Mouse (Mus musculus) olfactory bulb, adult 2 months (tissue): ENCODE results near the gene Nagpa.
"Not testable (repeated sequence)": the region's sequence is repeated elsewhere in the genome, so short reads cannot be mapped to it uniquely, and the experiment has no call there.

Experiments used
- CTCF ChIP-seq: fragments of 200-500 bp; IDR thresholded peaks from 2 replicates; pipeline ENCODE4 v1.5.1; 2012; ENCODE audit warnings: low read depth, mild to moderate bottlenecking, low read length, moderate library complexity; ENCODE audit not compliant: insufficient read depth
- POLR2A ChIP-seq: fragments of 200-500 bp; IDR thresholded peaks from 2 replicates; pipeline ENCODE4 v1.6.1; 2012; ENCODE audit warnings: mild to moderate bottlenecking, low read depth, low read length, moderate library complexity; ENCODE audit not compliant: insufficient read depth

DNA sequence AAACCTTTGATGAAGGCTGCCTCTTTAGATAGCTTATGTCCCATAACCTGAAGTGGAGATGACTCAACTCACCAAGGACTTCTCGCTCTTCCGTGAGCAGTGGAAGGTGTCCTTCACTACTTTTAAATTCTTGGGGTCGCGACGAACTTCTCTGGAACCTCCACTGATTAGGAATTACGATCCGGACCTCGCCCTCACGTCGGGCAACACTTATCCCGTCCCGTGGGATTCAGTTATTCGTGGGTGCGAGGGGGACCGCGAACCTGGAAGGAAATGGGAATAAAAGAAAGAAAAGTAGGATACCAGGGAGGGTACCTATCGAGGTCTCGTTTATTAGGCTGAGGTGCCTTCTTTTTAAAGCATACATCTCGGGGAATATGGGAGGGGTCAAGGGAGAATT, 23.7 kb upstream of the Nagpa start:
- not testable (repeated sequence) for TF ChIP-seq CTCF, POLR2A
